Mouse (Mus musculus): Measurements from ENCODE around the gene Itga9.

- TF ChIP-seq E2F4 (IDR thresholded peaks at IDR 0.05; ENCODE audit: insufficient read depth) = no peak
- TF ChIP-seq POLR2A (IDR thresholded peaks at IDR 0.05; ENCODE audit: insufficient read length, low read depth) = no peak
- no peak for TF ChIP-seq TCF12 (IDR thresholded peaks at IDR 0.05; ENCODE audit: insufficient read depth, poor library complexity, severe bottlenecking)
- no peak for TF ChIP-seq POLR2AphosphoS2 (IDR thresholded peaks at IDR 0.05; ENCODE audit: insufficient read length, low read depth)
- TF ChIP-seq USF1 (IDR thresholded peaks at IDR 0.05; ENCODE audit: low read depth) = no peak
- no peak for TF ChIP-seq MYOD1 (IDR thresholded peaks at IDR 0.05; ENCODE audit: control insufficient read depth in 1 of 3, insufficient read length in 2 of 3, low read depth in 2 of 3)
- no peak for TF ChIP-seq MYOG (IDR thresholded peaks at IDR 0.05; ENCODE audit: control insufficient read depth in 1 of 3, insufficient read depth in 1 of 3, insufficient read length in 2 of 3, low read depth in 2 of 3)
- TF ChIP-seq CEBPB (IDR thresholded peaks at IDR 0.05; ENCODE audit: insufficient read depth, poor library complexity, severe bottlenecking) = no peak
- no peak for TF ChIP-seq MAX (IDR thresholded peaks at IDR 0.05; ENCODE audit: low read depth)
- TF ChIP-seq TCF3 (IDR thresholded peaks at IDR 0.05; ENCODE audit: insufficient read length, low read depth) = no peak
Observed at GRCm38 (mm10) chr9:118914589-118914988, 308.1 kb downstream of the Itga9 start.

All from myocyte (in vitro differentiated cells).